Mouse (Mus musculus) limb, embryonic 10.5 days (tissue): ENCODE results near the gene Gm49361. TPM values are rescaled to one million over a fixed set of nuclear protein-coding genes. Genes with fewer than 3 reads are reported as not detected.

ENCODE experiments used
- DNase-seq: peaks from one replicate; pipeline ENCODE4 v3.0.0-alpha.2; 2017; ENCODE audit warnings: low spot score
- H3K27ac ChIP-seq: fragments of 300-500 bp; sonication (generic); 2 replicates; pipeline ENCODE4 v1.5.1; 2016; ENCODE audit warnings: mild to moderate bottlenecking
- H3K27me3 ChIP-seq: fragments of 300-500 bp; sonication (generic); 2 replicates; pipeline ENCODE4 v1.6.1; 2016; ENCODE audit warnings: low read depth, mild to moderate bottlenecking; ENCODE audit not compliant: poor library complexity, severe bottlenecking
- H3K36me3 ChIP-seq: fragments of 300-500 bp; sonication (generic); 2 replicates; pipeline ENCODE4 v1.6.1; 2016; ENCODE audit warnings: mild to moderate bottlenecking, moderate library complexity
- H3K4me1 ChIP-seq: fragments of 300-500 bp; sonication (generic); 2 replicates; pipeline ENCODE4 v1.6.1; 2016
- H3K4me3 ChIP-seq: fragments of 300-500 bp; sonication (generic); 2 replicates; pipeline ENCODE4 v1.5.1; 2016; ENCODE audit warnings: mild to moderate bottlenecking, moderate library complexity
- H3K9me3 ChIP-seq: fragments of 300-500 bp; sonication (generic); replicated peaks from 2 replicates; pipeline ENCODE4 v1.6.1; 2016; ENCODE audit warnings: mild to moderate bottlenecking
- WGBS: fragments of 180-500 bp; shearing (Covaris S2); methylation state at CpG from one replicate; pipeline ENCODE4 v1.1.7; 2016; 5-methylcytosine and 5-hydroxymethylcytosine counted together
- polyA plus RNA-seq: library from polyadenylated mRNA; unstranded; fragments of >200 nt; fragmentation: Nextera tagmentation; extraction: Ambion mirVana; gene quantifications from 2 replicates; pipeline ENCODE4 v1.2.1, GENCODE M21; 2016

Gm49361 gene
- polyA plus RNA-seq, result not detected in 2 replicates

- Histone ChIP-seq H3K27me3 (no peaks in the 10 kb centered on the region), H3K27ac (peak within 1 kb of the TSS; percentile 100), H3K36me3 (0 out of 2 replicates have a peak, but pooled peaks cover 4% of the 10 kb centered on the region), H3K4me3 (peak within 1 kb of the TSS; percentile 98), H3K9me3 (no peaks in the 10 kb centered on the region), H3K4me1 (peaks cover 40% of the 10 kb centered on the region)
- DNase-seq, result peak; percentile 92
- under 1% methylated on average over 68 of the region's 68 CpGs for WGBS
These were observed at the start of gene Gm49361 for GRCm38 (mm10) chr14:57746001-57746771. Gene Gm49361, minus strand, starts transcription at chr14:57746103.

GRCm38 (mm10) chr14:57791171-57791570 lies 45.3 kb upstream of the Gm49361 start:
- Histone ChIP-seq H3K27me3 (no peaks in the 10 kb centered on the region), H3K9me3 (no peaks in the 10 kb centered on the region), H3K4me1 (no peaks in the 10 kb centered on the region), H3K4me3 (no peak overlapping the region), H3K36me3 (no peaks in the 10 kb centered on the region), H3K27ac (no peak overlapping the region)
- WGBS, result 85% methylated on average over 4 of the region's 4 CpGs
- DNase-seq, result no peak

GRCm38 (mm10) chr14:57789759-57790158 lies 43.9 kb upstream of the Gm49361 start:
- DNase-seq, result no peak
- H3K36me3 ChIP-seq, result no peaks in the 10 kb centered on the region
- no peak overlapping the region for H3K4me3 ChIP-seq
- 86% methylated on average over 9 of the region's 9 CpGs for WGBS
- no peaks in the 10 kb centered on the region for H3K4me1 ChIP-seq
- H3K9me3 ChIP-seq, result no peaks in the 10 kb centered on the region
- H3K27me3 ChIP-seq, result no peaks in the 10 kb centered on the region
- H3K27ac ChIP-seq, result no peak overlapping the region

GRCm38 (mm10) chr14:57789311-57789710 lies 43.4 kb upstream of the Gm49361 start:
- no peak overlapping the region for H3K27ac ChIP-seq
- 74% methylated on average over 2 of the region's 2 CpGs for WGBS
- no peaks in the 10 kb centered on the region for H3K9me3 ChIP-seq
- DNase-seq, result no peak
- H3K36me3 ChIP-seq, result no peaks in the 10 kb centered on the region
- H3K4me3 ChIP-seq, result no peak overlapping the region
- no peaks in the 10 kb centered on the region for H3K27me3 ChIP-seq
- no peaks in the 10 kb centered on the region for H3K4me1 ChIP-seq

- H3K4me1 ChIP-seq, result no peaks in the 10 kb centered on the region
- no peaks in the 10 kb centered on the region for H3K36me3 ChIP-seq
- H3K27ac ChIP-seq, result no peak overlapping the region
- 68% methylated on average over 4 of the region's 4 CpGs for WGBS
- no peak overlapping the region for H3K4me3 ChIP-seq
- DNase-seq, result no peak
- no peaks in the 10 kb centered on the region for H3K27me3 ChIP-seq
- H3K9me3 ChIP-seq, result no peaks in the 10 kb centered on the region
These were observed 41.5 kb upstream of the Gm49361 start for GRCm38 (mm10) chr14:57787406-57787805.

GRCm38 (mm10) chr14:57772157-57772815 lies 26.4 kb upstream of the Gm49361 start:
- Histone ChIP-seq H3K9me3 (no peaks in the 10 kb centered on the region), H3K27ac (no peak overlapping the region), H3K27me3 (no peaks in the 10 kb centered on the region), H3K4me1 (no peaks in the 10 kb centered on the region), H3K36me3 (no peaks in the 10 kb centered on the region), H3K4me3 (no peak overlapping the region)
- no peak for DNase-seq
- WGBS, result 84% methylated on average over 6 of the region's 6 CpGs

GRCm38 (mm10) chr14:57769102-57769501 lies 23.2 kb upstream of the Gm49361 start:
- Histone ChIP-seq H3K4me1 (no peaks in the 10 kb centered on the region), H3K9me3 (no peaks in the 10 kb centered on the region), H3K27me3 (no peaks in the 10 kb centered on the region), H3K36me3 (no peaks in the 10 kb centered on the region), H3K4me3 (no peak overlapping the region), H3K27ac (no peak overlapping the region)
- WGBS, result 91% methylated on average over 5 of the region's 5 CpGs
- no peak for DNase-seq

- Histone ChIP-seq H3K4me3 (no peak overlapping the region), H3K4me1 (no peaks in the 10 kb centered on the region), H3K36me3 (no peaks in the 10 kb centered on the region), H3K27ac (no peak overlapping the region), H3K9me3 (no peaks in the 10 kb centered on the region), H3K27me3 (no peaks in the 10 kb centered on the region)
- DNase-seq, result no peak
- WGBS, result 76% methylated on average over 10 of the region's 10 CpGs
These were observed 14.8 kb upstream of the Gm49361 start for GRCm38 (mm10) chr14:57760447-57761412.

GRCm38 (mm10) chr14:57758237-57758636 lies 12.3 kb upstream of the Gm49361 start, which contains the start of gene Lats2:
Gene Lats2, minus strand, starts transcription at chr14:57758388.
- no peak within 1 kb of the TSS for H3K27ac ChIP-seq

GRCm38 (mm10) chr14:57756094-57756493 lies 10.2 kb upstream of the Gm49361 start:
- Histone ChIP-seq H3K27me3 (no peaks in the 10 kb centered on the region), H3K4me3 (no peak overlapping the region), H3K4me1 (peaks cover 7% of the 10 kb centered on the region), H3K27ac (no peak overlapping the region), H3K36me3 (no peaks in the 10 kb centered on the region), H3K9me3 (no peaks in the 10 kb centered on the region)
- WGBS, result 93% methylated on average over 4 of the region's 4 CpGs
- no peak for DNase-seq

More at GRCm38 (mm10) chr14:57758237-57758636, 12.3 kb upstream of the Gm49361 start, which contains the start of gene Lats2:
- WGBS, result 74% methylated on average over 4 of the region's 4 CpGs
- no peaks in the 10 kb centered on the region for H3K36me3 ChIP-seq
- no peak within 1 kb of the TSS for H3K4me3 ChIP-seq
- H3K9me3 ChIP-seq, result no peaks in the 10 kb centered on the region
- no peak for DNase-seq
- no peaks in the 10 kb centered on the region for H3K27me3 ChIP-seq
- H3K4me1 ChIP-seq, result peaks cover 7% of the 10 kb centered on the region

GRCm38 (mm10) chr14:57755661-57756060 lies 9.8 kb upstream of the Gm49361 start:
- no peak overlapping the region for H3K4me3 ChIP-seq
- WGBS, result 90% methylated on average over 2 of the region's 2 CpGs
- no peaks in the 10 kb centered on the region for H3K9me3 ChIP-seq
- H3K27ac ChIP-seq, result no peak overlapping the region
- H3K27me3 ChIP-seq, result no peaks in the 10 kb centered on the region
- no peak for DNase-seq
- no peaks in the 10 kb centered on the region for H3K36me3 ChIP-seq
- peaks cover 7% of the 10 kb centered on the region for H3K4me1 ChIP-seq

GRCm38 (mm10) chr14:57753351-57753992 lies 7.6 kb upstream of the Gm49361 start:
- no peaks in the 10 kb centered on the region for H3K27me3 ChIP-seq
- H3K4me1 ChIP-seq, result peaks cover 12% of the 10 kb centered on the region
- 49% methylated on average over 9 of the region's 9 CpGs for WGBS
- H3K27ac ChIP-seq, result no peak overlapping the region
- no peak for DNase-seq
- H3K4me3 ChIP-seq, result no peak overlapping the region
- H3K9me3 ChIP-seq, result no peaks in the 10 kb centered on the region
- no peaks in the 10 kb centered on the region for H3K36me3 ChIP-seq
